Mouse (Mus musculus): ENCODE measurements around the gene Gria4.

DNA sequence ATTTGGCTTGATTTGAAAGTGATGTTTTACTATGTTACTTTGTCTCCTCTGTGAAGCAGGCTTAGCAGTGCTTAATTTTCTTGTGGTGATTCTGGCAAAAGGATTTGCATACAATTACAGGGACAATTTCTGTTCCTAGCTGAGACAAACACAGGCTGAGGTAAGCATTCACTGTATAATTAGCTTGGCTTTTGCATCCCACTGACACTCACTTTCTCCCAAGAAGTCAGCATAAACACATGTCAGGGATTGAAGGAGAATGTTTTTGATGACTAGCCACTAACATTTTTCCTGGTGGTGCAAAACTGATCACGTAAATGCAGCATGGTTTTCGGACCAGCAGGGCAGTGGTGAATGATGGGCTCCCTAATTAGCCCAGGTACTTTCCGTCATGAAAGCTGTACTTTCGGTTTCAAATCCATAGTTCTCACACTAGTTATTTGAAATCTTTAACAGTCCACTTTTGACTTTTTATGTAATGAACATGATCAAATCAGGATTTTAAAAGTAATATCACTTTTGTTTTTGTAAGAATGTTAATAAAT, 240.5 kb downstream of the Gria4 start:
- TF ChIP-seq GATA1 (IDR thresholded peaks at IDR 0.05; ENCODE audit: borderline replicate concordance, low read length) (no peak), FLI1 (IDR thresholded peaks at IDR 0.05; ENCODE audit: low read length) (no peak)
